Comparison of ENCODE assay signal across 7 mouse cellular contexts in genomic region chr12:79715506-79716345, GRCm38 (mm10).
DNase-seq lines count a peak whose midpoint lies in the region.

No protein-coding gene starts in this region.

- peak; percentile 31 for DNase-seq in right cerebral cortex, adult 18-20 months
- no peak for DNase-seq in right cerebral cortex, postnatal 25 days
- peak; percentile 51 for DNase-seq in gonadal fat pad, adult 2 months (ENCODE audit: low read depth)
- peak; percentile 76 for DNase-seq in lung, postnatal 10 days
- DNase-seq in urinary bladder, adult 2 months (ENCODE audit: low spot score) = peak; percentile 37
- no peak for DNase-seq in cerebellum, adult 18-20 months
- no peak for DNase-seq in left cerebral cortex, postnatal 10 days (ENCODE audit: extremely low spot score in 1 of 2, low spot score in 2 of 2)

- intact Hi-C loops in left cerebral cortex, postnatal 10 days (cut with DNase I) = no loop called here

Comparison
In these comparisons a context has a peak if more than half of its experiments do, and no peak if none do; other contexts are left out.
1. DNase-seq: peak in right cerebral cortex, adult 18-20 months (single experiment), gonadal fat pad, adult 2 months (single experiment), lung, postnatal 10 days (single experiment) and urinary bladder, adult 2 months (single experiment); none in right cerebral cortex, postnatal 25 days (single experiment), cerebellum, adult 18-20 months (0 of 2) and left cerebral cortex, postnatal 10 days (0 of 2).